Mouse (Mus musculus) layer of hippocampus, postnatal 25 days (tissue): ENCODE results near the gene Rpl37. TPM values are rescaled to one million over a fixed set of nuclear protein-coding genes. Genes with fewer than 3 reads are reported as not detected.

Experiments used
- DNase-seq, 2 experiments: peaks; one replicate each; pipeline ENCODE4 v3.0.0; 2022; ENCODE audit warnings: mixed read lengths in 2 of 2, low spot score in 1 of 2; ENCODE audit errors: extremely low spot score in 1 of 2
- total RNA-seq, 2 experiments: library from RNA; stranded (reverse); gene quantifications; 2 replicates each; pipeline ENCODE4 v1.2.3; 2021

Gene Rpl37
- total RNA-seq, 2 experiments from 2014 or later: 267 to 278 TPM

GRCm38 (mm10) chr15:5145196-5145945, 28.9 kb downstream of the Rpl37 start:
- no peak for DNase-seq

- DNase-seq: no peak
Observed at GRCm38 (mm10) chr15:5149187-5149586, 32.7 kb downstream of the Rpl37 start.

- no peak for DNase-seq
Observed at GRCm38 (mm10) chr15:5152171-5152570, 35.7 kb downstream of the Rpl37 start.

- no peak for DNase-seq
Observed at GRCm38 (mm10) chr15:5154621-5155020, 38.2 kb downstream of the Rpl37 start.

GRCm38 (mm10) chr15:5155093-5155492, 38.6 kb downstream of the Rpl37 start:
- no peak for DNase-seq

- DNase-seq: no peak
Observed at GRCm38 (mm10) chr15:5156355-5156754, 39.9 kb downstream of the Rpl37 start.

GRCm38 (mm10) chr15:5157386-5157785, 40.9 kb downstream of the Rpl37 start:
- DNase-seq: no peak

GRCm38 (mm10) chr15:5158827-5159226, 42.4 kb downstream of the Rpl37 start:
- no peak for DNase-seq

GRCm38 (mm10) chr15:5165121-5165773, 48.8 kb downstream of the Rpl37 start:
- no peak for DNase-seq

Other genes starting within 250 kb of the Rpl37 start
- not detected for gene Mroh2b, start 217.9 kb upstream of the Rpl37 start, total RNA-seq
- under 1 TPM; 0.25 to 0.35 TPM for gene C7, start 52.9 kb upstream of the Rpl37 start, total RNA-seq
- gene Card6, start 8.1 kb upstream of the Rpl37 start, total RNA-seq: 1 to 10 TPM; 4.3 to 4.9 TPM
- 10 to 100 TPM; 21.9 to 23.3 TPM for gene Prkaa1, start 27.2 kb downstream of the Rpl37 start, total RNA-seq
- 10 to 100 TPM; 71.6 to 77.5 TPM for gene Ttc33, start 68.9 kb downstream of the Rpl37 start, total RNA-seq
- 1 to 10 TPM in 1 of 2 experiments, under 1 TPM in 1; 0.75 to 1.0 TPM for gene Ptger4, start 127.5 kb downstream of the Rpl37 start, total RNA-seq